Mouse (Mus musculus) right cerebral cortex, postnatal 14 days (tissue): ENCODE measurements around the gene Mmp25.
"Not testable (repeated sequence)": the region's sequence is repeated elsewhere in the genome, so short reads cannot be mapped to it uniquely, and the experiment has no call there.

Experiments used
- DNase-seq: peaks from one replicate; pipeline ENCODE4 v3.0.0; 2022

The Mmp25 gene

GRCm38 (mm10) chr17:23599605-23600063 lies 45.4 kb downstream of the Mmp25 start:
- no peak for DNase-seq

GRCm38 (mm10) chr17:23598582-23599552 lies 46.2 kb downstream of the Mmp25 start, which contains the start of gene Zfp13:
Zfp13 (minus strand) TSS chr17:23599487.
- DNase-seq, result peak; percentile 57

GRCm38 (mm10) chr17:23595139-23595538 lies 49.9 kb downstream of the Mmp25 start:
- DNase-seq, result not testable (repeated sequence)

GRCm38 (mm10) chr17:23592926-23593300 lies 52.2 kb downstream of the Mmp25 start:
- no peak for DNase-seq

GRCm38 (mm10) chr17:23592208-23592925 lies 52.7 kb downstream of the Mmp25 start:
- peak; percentile 98 for DNase-seq

- DNase-seq, result no peak
These were observed 57.8 kb downstream of the Mmp25 start for GRCm38 (mm10) chr17:23587253-23587652.

- peak; percentile 65 for DNase-seq
These were observed 59.2 kb downstream of the Mmp25 start for GRCm38 (mm10) chr17:23585721-23586491.

GRCm38 (mm10) chr17:23584786-23585185 lies 60.3 kb downstream of the Mmp25 start:
- no peak for DNase-seq
